Mouse (Mus musculus) brain, adult 2 months (tissue): Measurements from ENCODE around the gene Dirc2.

ENCODE experiments used
- DNase-seq: peaks from one replicate; pipeline ENCODE4 v3.0.0; 2011; ENCODE audit warnings: low read depth, low spot score

Gene Dirc2

DNA sequence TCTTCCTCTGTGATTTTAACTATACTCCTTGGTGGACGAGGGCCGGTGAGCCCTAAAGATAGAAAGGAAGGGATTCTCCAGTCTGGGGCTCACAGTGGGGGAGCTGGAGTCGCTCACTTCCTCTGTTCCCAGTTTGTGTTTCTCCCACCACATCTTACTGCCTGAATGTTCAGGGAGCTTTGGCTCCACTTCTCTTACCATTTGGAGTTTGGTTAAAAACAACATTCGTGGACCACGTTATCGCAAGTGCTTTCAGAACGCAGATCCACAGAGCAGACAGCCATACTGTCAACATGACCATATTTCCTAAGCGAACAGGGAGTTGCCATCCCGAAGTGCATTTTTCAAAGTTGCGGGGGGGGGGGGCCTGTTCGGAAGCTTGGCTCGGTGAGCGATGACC lies 84.1 kb downstream of the Dirc2 start:
- DNase-seq, result no peak

DNA sequence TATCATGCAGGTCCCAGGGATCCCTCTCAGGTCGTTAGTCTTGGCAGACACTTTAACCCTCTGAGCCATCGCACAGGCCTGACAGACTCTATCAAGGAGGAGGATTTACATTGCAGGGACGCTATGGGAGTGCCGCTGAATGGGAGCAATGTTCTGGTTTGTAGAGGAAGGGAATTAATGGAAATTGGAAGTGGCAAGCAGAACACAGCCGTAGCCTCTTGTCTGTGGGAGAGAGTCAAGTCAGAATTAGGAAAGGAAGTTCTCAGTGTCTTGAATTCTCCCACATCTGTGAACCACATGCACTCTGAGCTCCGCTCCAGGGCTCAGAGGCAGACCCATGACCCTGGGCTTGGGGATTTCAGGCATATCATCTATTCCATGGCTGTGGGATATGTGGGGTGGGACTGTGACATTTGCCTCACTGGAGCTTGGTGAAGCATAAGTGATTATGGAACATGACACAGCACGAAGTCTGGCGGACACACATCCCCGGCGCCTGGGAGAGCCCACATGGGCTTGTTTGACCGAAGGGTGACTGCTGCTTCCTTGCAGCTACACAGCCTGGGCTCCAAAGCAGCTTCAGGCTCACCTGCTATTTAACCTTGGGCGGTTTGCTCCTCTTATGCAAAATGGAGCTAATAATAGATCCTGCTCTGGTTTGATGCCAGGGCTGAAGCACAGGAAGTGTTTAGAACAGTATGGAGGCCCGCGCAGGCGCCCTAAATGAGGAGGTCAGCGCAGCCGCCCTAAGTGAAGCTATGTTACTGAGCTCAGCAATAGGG lies 87.6 kb downstream of the Dirc2 start:
- peak; percentile 65 for DNase-seq

DNA sequence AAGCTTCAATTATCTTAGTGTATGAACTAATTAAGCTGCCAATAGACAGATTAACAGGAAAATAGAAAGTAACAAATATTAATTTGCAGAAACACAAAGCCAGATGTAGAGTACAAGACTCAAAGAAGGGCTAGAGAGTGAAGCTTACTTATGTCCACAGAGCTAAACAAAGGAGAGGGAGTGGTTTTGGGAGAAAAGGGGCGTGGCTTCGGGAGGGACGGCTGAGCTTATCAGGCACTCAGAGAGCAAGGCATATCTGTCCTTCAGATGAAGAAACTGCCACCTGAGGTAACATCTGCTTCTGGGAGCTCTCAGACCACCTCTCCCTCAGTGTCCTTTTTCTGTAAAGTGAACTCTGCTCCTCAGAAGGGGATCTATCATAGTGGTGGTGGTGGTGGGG lies 90.7 kb downstream of the Dirc2 start:
- no peak for DNase-seq

DNA sequence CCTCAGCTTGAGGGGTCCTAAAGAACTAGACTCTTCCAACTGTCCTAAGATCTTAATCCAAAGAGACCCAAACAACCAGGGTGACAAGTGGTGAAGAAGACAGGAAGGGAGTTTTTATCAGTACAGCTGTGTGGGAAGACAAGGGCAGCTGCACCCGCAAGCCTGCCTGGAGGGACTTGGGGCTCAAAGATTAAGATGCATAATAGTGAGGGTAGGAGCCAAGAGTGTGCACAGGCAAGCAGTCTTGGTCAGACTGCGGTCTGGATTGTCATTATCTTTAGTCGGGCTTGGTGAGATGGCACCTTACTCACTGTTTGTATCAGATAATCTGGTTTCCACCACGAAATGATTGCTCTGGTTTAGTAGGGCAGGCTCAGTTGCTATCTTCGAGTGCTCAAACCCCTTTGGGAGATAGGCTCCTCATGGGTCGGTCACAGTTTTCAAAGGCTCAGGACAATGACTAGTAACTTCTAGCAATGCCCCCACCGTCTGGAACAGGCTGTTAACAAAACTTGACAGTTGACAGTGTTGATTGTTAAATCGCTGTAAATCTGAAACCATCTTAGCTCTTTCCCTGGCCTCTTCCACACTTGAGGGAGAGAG lies 91.5 kb downstream of the Dirc2 start:
- no peak for DNase-seq

DNA sequence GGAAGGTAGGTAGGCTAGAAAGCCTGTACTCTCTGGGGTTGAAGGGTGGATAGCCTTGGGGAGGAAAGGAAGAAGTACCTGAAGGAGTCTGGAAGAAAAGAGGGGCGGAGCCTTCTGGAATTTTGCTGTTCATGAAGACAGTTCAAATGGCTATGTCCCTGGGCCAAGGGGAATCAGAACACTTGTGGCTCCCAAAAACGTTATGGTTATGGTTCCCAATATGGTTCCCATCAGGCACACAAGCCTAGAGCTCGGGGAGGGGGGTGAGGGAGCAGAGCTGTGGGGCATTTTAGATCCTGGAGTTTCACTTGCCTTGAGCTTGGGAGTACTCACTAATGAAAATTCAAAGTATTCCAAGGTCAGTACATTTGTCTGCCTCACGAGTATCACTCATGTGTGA lies 104.3 kb downstream of the Dirc2 start:
- DNase-seq, result no peak

DNA sequence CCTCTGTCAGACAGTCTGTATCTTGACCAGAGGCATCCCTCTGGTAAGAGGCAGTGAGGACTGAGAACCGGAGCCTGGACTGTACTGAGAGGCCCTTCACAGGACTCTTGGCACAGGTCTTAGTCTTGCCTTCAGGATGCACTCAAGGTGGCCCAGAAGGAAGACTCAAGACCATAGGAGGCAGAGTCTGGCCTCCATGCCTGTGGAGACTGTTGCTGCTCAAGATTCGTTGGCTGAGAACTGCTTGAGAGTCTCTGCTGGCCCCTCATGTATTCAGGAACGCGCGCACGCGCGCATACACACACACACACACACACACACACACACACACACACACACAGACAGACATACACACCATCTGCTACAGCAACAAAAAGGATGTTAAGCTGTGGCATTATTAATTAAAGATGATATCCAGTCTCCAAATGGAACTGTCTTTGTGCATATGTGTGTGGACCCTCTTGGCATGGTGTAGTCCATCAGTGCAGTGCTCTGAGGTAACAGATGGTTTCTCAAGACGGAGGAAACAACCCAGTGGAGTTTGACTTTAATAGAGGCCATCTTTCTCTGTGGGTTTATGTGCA lies 105.2 kb downstream of the Dirc2 start:
- no peak for DNase-seq

DNA sequence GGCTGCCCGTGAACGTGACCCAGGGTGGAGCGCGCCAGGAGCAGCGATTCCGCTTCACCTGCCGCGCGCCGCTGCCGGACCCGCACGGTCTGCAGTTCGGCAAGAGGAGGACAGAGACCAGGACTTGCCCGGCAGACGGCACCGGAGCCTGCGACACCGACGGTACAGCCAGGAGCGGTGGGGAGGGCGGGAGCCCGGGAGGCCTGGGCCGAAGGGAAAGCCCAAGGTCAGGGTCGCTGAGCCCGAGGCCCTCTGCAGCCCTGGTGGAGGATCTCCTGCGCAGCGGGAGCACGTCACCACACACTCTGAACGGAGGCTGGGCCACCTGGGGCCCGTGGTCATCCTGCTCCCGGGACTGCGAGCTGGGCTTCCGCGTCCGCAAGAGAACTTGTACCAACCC lies 108.9 kb downstream of the Dirc2 start:
- DNase-seq, result no peak

DNA sequence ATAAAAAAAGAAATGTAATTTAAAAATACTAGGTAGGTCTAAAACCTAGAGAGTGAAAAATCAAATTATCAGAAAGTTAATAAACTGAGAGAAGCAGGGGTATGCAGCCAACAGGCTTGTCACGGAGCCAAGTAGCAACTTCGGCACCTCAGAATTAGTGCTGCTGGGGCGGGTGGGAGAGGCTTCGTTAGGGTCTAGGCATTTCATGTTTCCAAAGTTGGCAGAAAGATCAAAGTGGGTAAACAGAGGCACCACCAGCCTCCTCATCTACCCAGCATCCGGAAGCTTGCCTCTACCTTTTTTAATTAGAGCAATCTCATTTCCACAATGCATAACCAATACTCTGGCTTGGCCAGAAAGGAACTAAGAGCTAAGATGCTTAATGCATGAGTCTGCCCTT lies 115.2 kb downstream of the Dirc2 start:
- DNase-seq, result no peak

DNA sequence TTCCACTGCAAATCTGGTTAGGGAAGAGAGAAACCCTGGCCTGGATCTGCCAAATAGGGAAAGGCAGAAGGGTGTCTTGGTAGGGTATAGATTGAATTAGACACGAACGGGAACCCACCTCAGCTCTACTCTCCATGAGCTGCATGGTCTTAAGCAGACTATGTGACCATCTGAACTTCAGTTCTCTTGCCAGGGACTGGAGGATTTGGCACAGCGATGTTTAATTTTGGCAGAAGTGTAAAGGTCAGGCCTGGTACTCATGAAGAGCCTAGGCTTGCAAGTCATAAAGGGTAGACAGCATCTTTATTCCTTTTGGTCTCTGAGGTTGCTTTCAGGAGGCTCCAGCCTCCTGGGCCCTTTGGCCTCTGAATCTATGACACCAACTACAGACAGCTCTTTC lies 116.5 kb downstream of the Dirc2 start:
- DNase-seq, result peak; percentile 92

DNA sequence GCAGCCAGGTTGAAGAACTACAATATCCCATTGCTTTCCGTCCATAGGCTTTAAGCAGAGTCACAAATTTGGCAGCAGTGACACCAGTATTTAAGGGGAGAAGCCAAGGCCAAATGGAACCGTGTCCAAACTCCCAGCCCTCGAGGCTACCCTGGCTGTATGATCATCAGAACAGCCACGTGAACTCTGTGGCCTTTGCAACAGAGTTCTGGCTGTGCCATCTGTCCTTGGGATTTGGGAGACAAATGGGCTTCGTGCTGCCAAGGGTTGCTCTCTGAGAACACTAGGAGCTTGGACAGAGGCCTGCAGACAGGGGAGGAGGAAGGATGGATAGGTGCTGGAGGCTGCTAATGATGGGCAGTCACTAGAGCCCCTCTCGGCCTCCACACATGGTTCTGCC lies 117.0 kb downstream of the Dirc2 start:
- DNase-seq, result peak; percentile 98

DNA sequence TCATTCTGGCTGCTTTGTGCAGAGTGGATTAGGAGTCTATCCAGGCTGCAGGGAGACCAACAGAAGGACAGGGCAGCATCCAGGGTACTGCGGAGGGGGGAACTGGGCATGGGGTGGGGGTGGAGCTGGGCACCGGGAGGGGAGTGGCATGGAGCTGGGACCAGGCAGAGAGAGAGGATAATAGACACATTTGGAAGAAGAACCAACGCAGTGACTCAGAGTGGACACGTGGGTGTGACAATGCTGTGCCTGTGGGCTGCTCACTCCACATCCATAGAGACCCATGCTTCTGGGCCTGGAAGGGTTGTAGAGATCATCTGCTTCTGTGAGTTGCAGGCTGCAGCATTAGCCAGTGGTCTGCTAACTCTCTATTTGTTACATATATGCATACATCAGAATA lies 120.3 kb downstream of the Dirc2 start:
- peak; percentile 63 for DNase-seq
